Mouse (Mus musculus) heart, embryonic 10.5 days (tissue): ENCODE results near the gene Asb10. TPM values are rescaled to one million over a fixed set of nuclear protein-coding genes. Genes with fewer than 3 reads are reported as not detected.

Source experiments
- DNase-seq: peaks from one replicate; pipeline ENCODE4 v3.0.0-alpha.2; 2017; ENCODE audit warnings: low spot score
- H3K27ac ChIP-seq: fragments of 300-500 bp; sonication (generic); 2 replicates; pipeline ENCODE4 v1.5.1; 2016; ENCODE audit warnings: mild to moderate bottlenecking
- H3K27me3 ChIP-seq: fragments of 300-500 bp; sonication (generic); 2 replicates; pipeline ENCODE4 v1.6.1; 2016; ENCODE audit warnings: mild to moderate bottlenecking; ENCODE audit not compliant: poor library complexity, insufficient read depth, severe bottlenecking
- H3K36me3 ChIP-seq: fragments of 300-500 bp; sonication (generic); 2 replicates; pipeline ENCODE4 v1.6.1; 2016; ENCODE audit warnings: mild to moderate bottlenecking, moderate library complexity
- H3K4me1 ChIP-seq: fragments of 300-500 bp; sonication (generic); 2 replicates; pipeline ENCODE4 v1.6.1; 2016; ENCODE audit warnings: mild to moderate bottlenecking
- H3K4me3 ChIP-seq: fragments of 300-500 bp; sonication (generic); 2 replicates; pipeline ENCODE4 v1.5.1; 2016; ENCODE audit warnings: mild to moderate bottlenecking, moderate library complexity
- H3K9me3 ChIP-seq: fragments of 300-500 bp; sonication (generic); 2 replicates; pipeline ENCODE4 v1.6.1; 2016; ENCODE audit warnings: mild to moderate bottlenecking, moderate library complexity
- WGBS: fragments of 180-500 bp; shearing (Covaris S2); methylation state at CpG from one replicate; pipeline ENCODE4 v1.1.7; 2016; 5-methylcytosine and 5-hydroxymethylcytosine counted together
- polyA plus RNA-seq: library from polyadenylated mRNA; unstranded; fragments of >200 nt; fragmentation: Nextera tagmentation; extraction: Ambion mirVana; gene quantifications from 2 replicates; pipeline ENCODE4 v1.2.1, GENCODE M21; 2016

Asb10 gene
- polyA plus RNA-seq, 1 experiment from 2014 or later: 1.6 TPM

DNA sequence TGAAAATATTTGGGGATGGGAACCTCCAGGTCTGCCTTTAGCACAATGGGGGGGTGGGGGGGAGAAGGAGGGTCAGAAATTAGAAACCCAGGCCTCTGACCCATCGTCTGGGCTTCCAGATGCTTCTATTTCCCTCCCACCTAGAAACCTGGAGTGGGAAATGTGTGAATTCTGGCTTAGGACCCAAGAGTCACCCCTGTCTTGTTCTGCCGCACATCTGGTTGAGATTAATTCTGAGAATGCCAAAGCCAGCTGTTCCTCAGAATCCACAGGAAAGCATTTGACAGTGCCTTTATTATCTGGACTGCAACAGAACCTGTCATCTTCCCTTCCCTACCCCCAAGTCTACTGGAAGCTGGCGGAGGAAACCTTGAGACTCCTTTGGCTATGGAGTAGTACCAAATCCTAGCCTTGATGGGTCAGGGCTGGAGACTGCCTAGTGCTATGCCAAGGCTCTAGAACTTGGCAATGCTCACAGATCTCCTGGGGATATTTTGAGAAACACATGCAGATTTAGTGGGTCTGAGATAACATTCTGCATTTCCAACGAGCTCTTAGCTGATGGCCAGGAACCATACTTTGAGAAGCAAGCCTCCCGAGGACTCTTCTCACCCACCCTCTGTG is 13.0 kb upstream of the Asb10 start:
- no peaks in the 10 kb centered on the region for H3K36me3 ChIP-seq
- WGBS: 67% methylated on average over 5 of the region's 5 CpGs
- H3K4me1 ChIP-seq: peaks cover 16% of the 10 kb centered on the region
- peaks cover 48% of the 10 kb centered on the region for H3K27me3 ChIP-seq
- no peak for DNase-seq
- no peak overlapping the region for H3K4me3 ChIP-seq
- no peaks in the 10 kb centered on the region for H3K9me3 ChIP-seq
- H3K27ac ChIP-seq: no peak overlapping the region

DNA sequence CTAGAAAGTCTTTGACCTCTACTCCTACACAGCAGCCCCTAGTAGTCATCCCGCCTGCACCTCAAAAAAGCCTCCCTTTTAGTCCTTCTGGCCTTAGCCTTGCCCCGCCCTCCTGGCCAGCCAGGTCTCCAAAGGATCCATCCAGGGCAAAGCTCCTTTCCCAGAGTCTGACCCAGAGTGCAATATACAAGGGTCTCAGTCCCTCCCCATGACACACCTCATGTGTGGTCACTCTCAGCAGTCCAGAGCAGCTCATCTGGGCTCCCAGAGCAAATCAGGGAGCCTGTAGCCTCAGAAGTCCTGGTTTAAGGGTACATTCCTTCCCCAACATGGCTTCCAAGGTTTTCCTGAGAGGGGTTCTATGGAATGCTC is 10.5 kb upstream of the Asb10 start:
- no peak for DNase-seq
- H3K4me3 ChIP-seq: peak overlapping the region; percentile 36; the same call in 1 of the 2 replicates
- H3K4me1 ChIP-seq: peaks cover 18% of the 10 kb centered on the region
- no peaks in the 10 kb centered on the region for H3K9me3 ChIP-seq
- peak overlapping the region; percentile 29; the same call in 1 of the 2 replicates for H3K27ac ChIP-seq
- H3K27me3 ChIP-seq: peaks cover 55% of the 10 kb centered on the region
- 41% methylated on average over 2 of the region's 2 CpGs for WGBS
- H3K36me3 ChIP-seq: no peaks in the 10 kb centered on the region

DNA sequence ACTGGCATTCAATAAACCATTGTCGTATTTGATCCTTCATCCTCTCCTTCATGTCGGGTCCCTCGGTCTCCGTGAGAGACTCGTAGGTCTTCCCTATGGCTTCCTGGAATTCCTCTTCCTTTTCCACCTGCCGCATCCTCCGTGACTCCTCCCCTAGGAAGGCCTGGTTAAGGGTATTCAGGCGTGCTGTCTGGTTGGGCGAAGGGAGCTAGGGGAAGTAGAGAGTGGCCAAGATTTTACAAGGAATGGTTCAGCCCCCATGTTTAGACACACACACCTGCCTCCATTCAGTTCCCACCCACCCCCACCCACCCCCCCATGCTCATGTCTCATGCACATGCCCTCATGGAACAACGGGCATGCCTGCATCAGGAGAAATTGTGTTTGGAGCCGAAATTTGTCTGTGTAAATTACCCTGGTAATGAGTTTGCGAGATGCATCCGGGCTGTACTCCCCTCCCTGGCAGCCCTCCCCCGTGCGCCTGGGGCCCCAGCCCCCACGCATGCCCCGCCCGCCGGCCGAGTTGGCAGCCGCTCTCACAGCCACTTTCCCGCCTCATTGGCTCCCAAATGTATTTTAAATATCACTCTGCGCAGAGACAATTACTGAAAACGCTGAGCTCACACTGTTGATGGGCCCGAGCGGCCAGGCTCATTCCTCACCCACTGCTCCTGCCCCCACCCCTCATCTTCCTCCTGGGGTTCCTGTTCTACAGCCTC is 10.0 kb upstream of the Asb10 start:
- H3K36me3 ChIP-seq: no peaks in the 10 kb centered on the region
- peak overlapping the region; percentile 36; the same call in 1 of the 2 replicates for H3K4me3 ChIP-seq
- H3K27ac ChIP-seq: peak overlapping the region; percentile 29; the same call in 1 of the 2 replicates
- no peaks in the 10 kb centered on the region for H3K9me3 ChIP-seq
- 41% methylated on average over 26 of the region's 26 CpGs for WGBS
- no peak for DNase-seq
- peaks cover 18% of the 10 kb centered on the region for H3K4me1 ChIP-seq
- peaks cover 56% of the 10 kb centered on the region for H3K27me3 ChIP-seq

DNA sequence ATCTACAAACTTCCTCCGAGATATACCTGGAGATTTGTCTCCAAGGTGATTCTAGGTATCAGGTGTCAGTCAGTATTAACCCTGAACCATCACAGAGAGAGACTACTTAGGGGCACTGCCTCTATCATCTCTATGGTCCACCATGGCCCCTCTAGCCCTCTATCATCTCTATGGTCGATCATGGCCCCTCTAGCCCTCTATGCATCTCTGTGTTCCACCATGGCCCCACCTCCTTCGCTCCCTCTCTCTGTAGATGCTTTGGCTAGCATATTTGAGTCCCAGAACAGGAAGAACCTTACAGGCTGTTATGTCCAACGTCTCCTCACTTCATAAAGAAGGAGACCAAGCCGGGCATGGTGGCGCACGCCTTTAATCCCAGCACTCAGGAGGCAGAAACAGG is 1.9 kb upstream of the Asb10 start:
- peaks cover 20% of the 10 kb centered on the region for H3K27me3 ChIP-seq
- DNase-seq: no peak
- H3K9me3 ChIP-seq: no peaks in the 10 kb centered on the region
- peaks cover 34% of the 10 kb centered on the region for H3K4me1 ChIP-seq
- WGBS: 75% methylated on average over 7 of the region's 7 CpGs
- H3K4me3 ChIP-seq: no peak overlapping the region
- no peaks in the 10 kb centered on the region for H3K36me3 ChIP-seq
- H3K27ac ChIP-seq: no peak overlapping the region

DNA sequence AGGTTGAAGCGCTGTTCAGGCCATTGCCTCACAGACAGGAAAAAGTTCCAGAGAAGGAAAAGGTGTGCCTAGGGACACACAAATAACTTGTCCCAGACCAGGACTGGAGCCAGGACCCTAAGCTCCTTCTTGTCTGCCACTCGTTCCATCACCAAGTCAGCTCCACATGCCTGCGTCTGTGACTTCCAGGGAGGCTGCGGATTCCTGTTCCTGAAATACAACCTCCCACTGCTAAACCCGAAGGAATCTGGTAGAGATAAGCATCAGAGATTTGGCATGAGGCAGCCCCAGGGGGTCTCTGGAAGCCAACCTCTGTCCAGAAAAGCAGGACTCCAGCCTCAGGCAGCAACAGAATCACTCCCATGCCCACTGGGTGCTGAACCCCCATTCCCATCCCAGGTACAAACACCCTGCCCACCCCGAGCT is 379 bp upstream of the Asb10 start:
- DNase-seq: no peak
- WGBS: 6% methylated on average over 6 of the region's 6 CpGs
- H3K27ac ChIP-seq: peak overlapping the region; percentile 80; the same call in 1 of the 2 replicates
- no peaks in the 10 kb centered on the region for H3K9me3 ChIP-seq
- peaks cover 34% of the 10 kb centered on the region for H3K4me1 ChIP-seq
- peak overlapping the region; percentile 54 for H3K4me3 ChIP-seq
- peaks cover 25% of the 10 kb centered on the region for H3K27me3 ChIP-seq
- no peaks in the 10 kb centered on the region for H3K36me3 ChIP-seq

DNA sequence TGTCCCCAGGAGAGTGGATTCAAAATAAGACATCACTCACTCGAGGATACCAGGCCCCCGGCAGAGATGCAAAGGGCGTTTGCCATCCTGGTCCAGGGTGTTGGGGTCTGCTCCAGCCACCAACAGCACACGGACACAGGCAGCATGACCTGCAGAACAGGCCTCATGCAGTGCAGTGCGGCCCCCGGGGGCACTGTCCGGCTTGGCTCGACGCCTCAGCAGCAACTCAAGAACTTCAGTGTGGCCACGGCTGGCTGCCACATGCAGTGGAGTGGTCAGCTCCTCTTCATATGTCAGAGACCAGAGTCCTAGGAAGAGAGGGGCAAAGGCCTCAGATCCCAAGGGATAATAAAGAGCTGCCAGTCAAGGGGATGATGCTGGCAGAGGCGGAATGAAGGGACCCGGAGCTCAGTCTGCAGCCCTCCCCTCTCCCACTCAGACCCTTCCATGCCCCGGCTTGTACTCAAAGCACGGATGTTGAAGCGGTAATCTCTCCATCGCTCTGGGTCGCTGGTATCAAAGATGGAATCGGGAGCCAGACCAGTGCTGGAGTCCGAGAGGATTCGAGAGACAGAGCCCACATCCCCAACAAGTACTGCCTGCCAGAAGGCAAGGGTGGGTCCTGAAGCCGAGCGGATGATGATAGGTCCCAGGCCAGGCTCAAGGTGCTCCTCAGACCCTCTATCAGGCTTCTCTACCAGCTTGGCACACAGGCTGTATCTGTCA is 1.0 kb downstream of the Asb10 start:
- H3K27me3 ChIP-seq: peaks cover 34% of the 10 kb centered on the region
- H3K27ac ChIP-seq: peak overlapping the region; percentile 80
- H3K36me3 ChIP-seq: no peaks in the 10 kb centered on the region
- no peak for DNase-seq
- WGBS: 75% methylated on average over 22 of the region's 22 CpGs
- H3K9me3 ChIP-seq: no peaks in the 10 kb centered on the region
- peaks cover 27% of the 10 kb centered on the region for H3K4me1 ChIP-seq
- peak overlapping the region; percentile 54; the same call in 1 of the 2 replicates for H3K4me3 ChIP-seq

DNA sequence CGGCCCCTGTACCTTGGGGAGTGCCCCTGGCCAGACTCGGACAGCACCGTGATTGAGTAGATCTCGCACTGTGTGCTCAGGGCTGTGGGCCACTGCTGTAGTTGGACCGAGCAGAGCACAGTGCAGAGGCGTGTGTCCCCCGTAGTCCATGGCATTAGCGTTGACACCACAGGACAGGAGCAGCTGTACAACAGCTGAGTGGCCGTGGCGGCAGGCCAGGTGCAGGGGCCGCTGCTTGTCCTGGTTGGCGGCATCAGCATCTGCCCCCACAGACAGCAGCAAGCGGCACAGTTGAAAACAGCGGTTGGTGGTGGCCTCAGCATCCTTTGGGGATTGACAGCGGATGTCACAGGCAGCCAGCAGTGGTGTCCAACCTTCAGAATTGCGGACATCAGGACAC is 3.2 kb downstream of the Asb10 start:
- no peak overlapping the region for H3K27ac ChIP-seq
- WGBS: 69% methylated on average over 16 of the region's 16 CpGs
- peaks cover 31% of the 10 kb centered on the region for H3K4me1 ChIP-seq
- H3K36me3 ChIP-seq: no peaks in the 10 kb centered on the region
- DNase-seq: no peak
- H3K9me3 ChIP-seq: no peaks in the 10 kb centered on the region
- H3K27me3 ChIP-seq: peaks cover 47% of the 10 kb centered on the region
- H3K4me3 ChIP-seq: no peak overlapping the region

DNA sequence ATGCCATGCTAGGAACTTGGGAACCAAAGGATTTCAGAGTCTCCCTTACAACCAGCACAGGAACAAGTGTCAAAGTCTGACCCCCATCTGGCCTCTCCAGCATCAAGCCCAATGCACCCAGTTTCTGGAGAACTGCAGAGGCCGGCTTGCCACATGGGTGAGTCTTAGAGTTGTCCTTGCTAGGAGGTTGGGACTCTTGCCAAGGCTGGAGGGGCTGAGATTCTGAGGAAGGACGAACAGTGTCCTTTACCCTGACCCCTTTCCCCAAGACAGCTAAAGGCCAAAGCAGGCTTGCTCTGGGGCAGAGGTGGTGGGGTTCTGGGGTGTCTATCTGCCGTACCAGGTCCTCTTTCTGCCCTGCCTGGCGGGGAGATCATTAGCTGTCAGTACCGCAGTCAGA is 4.3 kb downstream of the Asb10 start:
- Histone ChIP-seq H3K4me1 (peaks cover 29% of the 10 kb centered on the region), H3K9me3 (no peaks in the 10 kb centered on the region), H3K36me3 (no peaks in the 10 kb centered on the region), H3K27me3 (peaks cover 58% of the 10 kb centered on the region), H3K27ac (no peak overlapping the region), H3K4me3 (no peak overlapping the region)
- DNase-seq: no peak
- WGBS: 75% methylated on average over 5 of the region's 5 CpGs

DNA sequence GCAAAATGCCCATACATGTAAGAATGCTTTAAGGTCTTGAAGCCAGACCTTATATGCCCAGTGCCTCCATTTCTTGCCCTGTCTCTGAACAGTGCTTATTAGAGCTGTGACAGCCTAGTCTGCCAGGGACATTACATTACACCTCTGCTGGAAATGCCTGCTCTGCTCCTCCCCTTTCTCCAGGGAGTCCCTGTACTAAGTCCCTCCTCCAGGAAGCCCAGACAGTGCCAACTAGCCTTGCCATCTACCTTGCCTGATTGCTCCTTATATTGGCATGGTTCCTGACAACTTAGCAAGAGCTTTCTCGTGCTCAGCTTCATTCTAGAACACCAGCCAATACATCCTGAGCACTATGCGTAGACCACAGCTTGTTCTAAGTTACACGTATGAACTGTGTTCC is 5.0 kb downstream of the Asb10 start:
- Histone ChIP-seq H3K27me3 (peaks cover 66% of the 10 kb centered on the region), H3K4me3 (no peak overlapping the region), H3K36me3 (no peaks in the 10 kb centered on the region), H3K9me3 (no peaks in the 10 kb centered on the region), H3K4me1 (peaks cover 21% of the 10 kb centered on the region), H3K27ac (no peak overlapping the region)
- 85% methylated on average over 3 of the region's 3 CpGs for whole genome bisulfite sequencing
- DNase-seq: no peak

DNA sequence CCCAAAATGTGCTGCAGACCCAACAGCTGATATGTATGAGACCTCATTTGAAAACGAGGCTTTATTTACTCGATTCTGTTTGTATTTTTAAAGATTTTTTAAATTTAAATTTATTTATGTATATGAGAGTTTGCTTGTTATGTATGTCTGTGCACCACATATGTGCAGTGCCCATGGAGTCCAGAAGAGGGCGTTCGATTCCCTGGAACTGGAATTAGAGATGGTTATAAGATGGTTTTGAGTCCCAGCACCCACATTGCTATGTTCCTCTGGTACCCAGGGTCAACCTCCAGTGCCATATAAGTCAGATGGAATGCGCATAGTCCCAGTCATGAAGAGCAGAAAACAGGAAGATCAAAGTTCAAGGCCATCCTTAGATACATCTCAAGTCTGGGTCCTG is 6.5 kb downstream of the Asb10 start:
- no peak overlapping the region for H3K4me3 ChIP-seq
- H3K9me3 ChIP-seq: no peaks in the 10 kb centered on the region
- WGBS: 45% methylated on average over 5 of the region's 5 CpGs
- no peaks in the 10 kb centered on the region for H3K36me3 ChIP-seq
- H3K27ac ChIP-seq: no peak overlapping the region
- H3K27me3 ChIP-seq: peaks cover 71% of the 10 kb centered on the region
- DNase-seq: no peak
- H3K4me1 ChIP-seq: peaks cover 7% of the 10 kb centered on the region

DNA sequence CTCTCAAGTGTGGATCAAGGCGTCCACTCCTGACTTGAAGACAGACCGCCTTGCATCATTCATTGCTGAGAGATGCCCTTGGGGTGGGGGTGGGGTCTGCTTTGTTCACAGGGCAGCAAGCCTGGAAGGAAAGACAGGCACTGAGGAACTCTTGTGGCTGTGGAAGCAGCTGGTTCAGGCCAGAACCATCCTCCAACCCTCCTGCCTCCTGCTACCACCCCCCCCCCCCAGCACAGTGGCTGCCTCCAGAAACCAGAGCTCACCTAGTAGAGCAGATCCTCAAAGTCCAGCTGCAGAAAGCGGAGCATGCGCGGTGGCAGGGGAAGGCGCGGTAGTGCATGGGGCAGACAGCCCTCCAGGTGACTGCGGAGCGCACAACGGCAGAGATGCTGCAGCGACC is 7.4 kb downstream of the Asb10 start:
- no peak overlapping the region for H3K27ac ChIP-seq
- WGBS: 58% methylated on average over 11 of the region's 11 CpGs
- H3K27me3 ChIP-seq: peaks cover 80% of the 10 kb centered on the region

DNA sequence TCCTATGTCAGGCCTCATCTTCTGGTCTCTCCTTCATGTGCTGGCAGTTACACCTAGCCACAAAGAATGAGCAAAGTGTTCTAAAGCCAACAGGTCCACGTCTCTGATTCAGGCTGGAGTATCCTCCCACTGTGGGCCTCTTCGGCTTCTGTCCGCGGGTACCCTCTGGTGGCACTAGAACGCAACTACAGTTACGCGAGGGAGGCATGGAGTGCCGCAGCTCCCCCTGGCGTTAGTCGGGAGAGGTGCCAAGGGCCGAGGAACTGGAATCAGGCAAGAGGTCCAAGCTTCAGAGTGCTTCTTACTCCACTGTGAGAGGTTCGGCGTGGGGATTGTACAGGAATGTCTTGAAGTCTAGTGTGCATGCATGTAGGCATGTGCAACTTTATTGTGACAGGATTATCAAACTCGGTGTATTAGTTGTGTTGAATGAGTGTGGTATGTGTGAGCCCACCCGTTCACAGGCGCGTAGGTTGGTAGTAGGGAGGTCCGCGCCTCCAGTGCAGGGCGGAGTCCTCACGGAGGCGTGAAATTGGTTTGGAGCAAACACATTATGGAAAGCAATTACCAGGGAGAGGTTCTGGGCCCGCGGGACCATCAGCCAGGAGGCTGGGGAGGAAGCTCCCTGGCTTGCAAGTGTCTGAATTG is 10.6 kb downstream of the Asb10 start:
- H3K27ac ChIP-seq: no peak overlapping the region
- H3K9me3 ChIP-seq: no peaks in the 10 kb centered on the region
- DNase-seq: peak; percentile 92
- no peak overlapping the region for H3K4me3 ChIP-seq
- no peaks in the 10 kb centered on the region for H3K36me3 ChIP-seq
- WGBS: 16% methylated on average over 24 of the region's 24 CpGs
- peaks cover 95% of the 10 kb centered on the region for H3K27me3 ChIP-seq
- H3K4me1 ChIP-seq: peaks cover 21% of the 10 kb centered on the region

More for the DNA sequence above, 7.4 kb downstream of the Asb10 start:
- Histone ChIP-seq H3K9me3 (no peaks in the 10 kb centered on the region), H3K36me3 (no peaks in the 10 kb centered on the region), H3K4me3 (no peak overlapping the region), H3K4me1 (0 out of 2 replicates have a peak, but pooled peaks cover 3% of the 10 kb centered on the region)
- DNase-seq: no peak
